14 mouse cellular contexts compared by ENCODE assay signal in genomic region chr11:120117626-120118025, GRCm38 (mm10).
"Had no signal": no experiment of that assay in that cellular context is flagged by ENCODE, and none has a peak within 500 bp of the region (broad histone marks: within the 10 kb centered on the region; RNA-seq: fewer than 3 reads in every experiment).

No protein-coding gene starts in this region.

- DNase-seq: cerebellum, postnatal 10 days; cerebellum, postnatal 14 days; cerebellum, postnatal 25 days; cerebellum, postnatal 36 days; embryo, embryonic 11 days; forebrain, postnatal 0 days; gastrocnemius, adult 2 months; gastrocnemius, postnatal 10 days; gastrocnemius, postnatal 14 days; gastrocnemius, postnatal 25 days; gastrocnemius, postnatal 36 days; heart, adult 11 months; heart, adult 18-20 months; heart, adult 2 months had no signal
